Mouse (Mus musculus) cerebellum, adult 11 months (tissue): Measurements from ENCODE around the gene 1700049E17Rik2.
"Not testable (repeated sequence)": the region's sequence is repeated elsewhere in the genome, so short reads cannot be mapped to it uniquely, and the experiment has no call there.

Experiments used
- DNase-seq: peaks from one replicate; pipeline ENCODE4 v3.0.0; 2022

Gene 1700049E17Rik2

DNA sequence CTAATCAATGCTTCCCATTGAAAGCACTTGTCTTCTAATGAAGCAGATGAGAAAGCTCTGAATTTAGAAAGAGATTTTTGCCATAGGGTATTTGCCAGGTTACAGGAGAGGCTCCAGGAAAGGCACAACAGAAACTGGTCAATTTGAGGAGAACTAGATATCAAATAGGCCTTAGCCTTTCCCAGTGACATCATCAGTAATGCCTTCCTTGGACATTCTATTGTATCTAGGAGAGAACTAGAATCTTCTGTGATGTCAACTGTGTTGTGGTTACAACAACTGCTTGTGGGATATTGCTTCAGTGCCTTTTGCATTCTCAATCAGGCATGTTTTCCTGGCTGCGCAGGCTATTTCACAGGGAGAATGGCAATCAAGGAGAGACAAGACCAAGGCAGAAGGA is at the start of gene 1700049E17Rik2:
Gene 1700049E17Rik2 (plus strand): TSS at position 301 of the 400 bp plus-strand sequence.
- DNase-seq, result not testable (repeated sequence)

DNA sequence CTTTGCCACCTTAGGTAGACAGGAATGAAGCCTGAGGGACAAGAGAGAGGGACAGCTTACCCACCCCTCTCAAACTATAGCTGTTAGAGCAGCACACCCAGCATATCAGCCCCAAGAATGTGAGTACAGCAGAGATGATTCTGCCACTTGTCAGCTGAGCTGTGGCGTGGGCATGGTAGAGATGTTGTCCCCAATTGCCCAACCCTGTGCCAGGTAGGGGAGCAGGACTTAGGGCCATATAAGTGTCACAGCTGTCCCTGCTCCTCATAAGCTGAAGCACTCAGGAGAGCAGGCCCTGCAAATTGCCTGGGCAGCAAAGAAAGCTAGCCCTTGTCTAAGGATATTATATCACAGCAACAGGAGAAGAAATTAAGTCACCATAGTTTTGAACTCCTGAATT is 48.3 kb upstream of the 1700049E17Rik2 start:
- not testable (repeated sequence) for DNase-seq

DNA sequence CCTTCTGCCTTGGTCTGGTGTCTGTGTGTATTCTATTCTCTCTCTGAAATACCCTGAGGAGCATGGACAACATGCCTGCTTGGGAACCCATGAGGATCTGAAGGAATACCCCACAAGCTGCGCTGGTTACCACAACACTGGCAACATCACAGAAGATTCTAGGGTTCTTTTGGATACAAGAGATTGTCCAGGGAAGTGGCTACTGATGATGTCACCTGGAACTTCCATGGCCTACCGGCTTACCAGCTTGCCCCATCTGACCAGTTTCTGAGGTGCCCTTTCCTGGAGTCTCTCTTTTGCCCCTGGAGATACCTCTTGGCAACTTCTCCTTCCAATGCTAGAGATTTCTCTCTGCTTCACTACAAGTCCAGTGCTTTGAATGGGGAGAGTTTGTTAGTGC is 17.5 kb upstream of the 1700049E17Rik2 start, which contains the start of gene Gm7970:
Gene Gm7970 (minus strand): TSS at position 101 of the 400 bp plus-strand sequence.
- not testable (repeated sequence) for DNase-seq

DNA sequence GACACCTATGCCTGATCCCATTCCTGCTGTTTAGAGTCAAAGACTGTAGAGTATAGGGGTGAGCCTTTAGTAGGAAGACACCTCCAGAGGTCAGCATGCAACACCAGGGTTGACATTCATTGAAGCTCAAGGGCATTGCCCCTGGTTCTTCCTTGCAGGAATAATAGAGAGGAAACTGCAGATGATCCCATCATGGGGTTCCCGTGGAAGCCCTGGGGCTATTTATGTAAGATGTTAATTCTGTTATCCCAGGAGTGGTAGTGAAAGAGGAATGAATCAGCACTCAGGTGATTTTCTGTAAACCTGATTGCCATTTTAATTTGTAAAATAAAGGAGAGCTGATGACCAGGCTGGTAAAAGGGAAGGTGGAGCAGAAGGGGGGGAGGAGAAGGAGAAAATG is 13.3 kb downstream of the 1700049E17Rik2 start:
- not testable (repeated sequence) for DNase-seq

DNA sequence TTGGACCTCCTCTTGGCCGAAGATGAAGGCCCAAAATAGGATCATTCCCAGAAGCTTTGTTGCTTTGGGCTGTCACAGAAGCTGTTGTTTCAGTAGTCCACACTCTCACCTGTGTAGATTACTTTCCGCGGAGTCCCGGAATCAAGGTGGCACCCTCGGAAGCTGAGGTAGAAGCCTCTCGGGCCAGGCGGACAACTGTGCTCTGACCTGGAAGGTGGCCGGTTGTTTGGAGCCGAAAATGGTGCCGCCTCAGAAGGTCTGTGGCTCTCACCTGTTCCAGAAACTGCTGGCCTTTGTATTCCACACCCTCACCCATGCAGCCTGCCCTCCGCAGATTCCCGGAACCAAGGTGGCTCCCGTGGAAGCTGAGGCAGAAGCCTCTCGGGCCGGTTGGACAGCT is 27.9 kb downstream of the 1700049E17Rik2 start:
- DNase-seq, result not testable (repeated sequence)

DNA sequence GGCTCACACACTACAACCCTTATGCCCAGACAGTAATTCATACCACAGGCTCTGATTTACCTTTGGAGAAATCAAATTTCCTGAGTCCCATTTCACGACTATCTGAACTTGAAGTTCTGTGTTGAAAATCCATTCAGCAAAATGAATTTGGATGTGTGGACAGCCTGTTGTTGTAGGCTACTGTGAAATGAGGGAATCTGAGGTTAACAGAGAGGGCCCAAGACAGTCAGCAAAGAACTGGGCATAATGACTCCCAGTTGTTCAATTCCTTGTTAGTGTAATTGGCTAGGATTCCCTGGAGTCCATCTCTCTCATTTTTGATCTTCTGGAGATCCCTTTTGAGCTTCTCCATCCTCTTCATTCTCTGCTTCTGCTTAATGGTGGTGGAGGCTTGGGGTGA is 37.7 kb downstream of the 1700049E17Rik2 start:
- not testable (repeated sequence) for DNase-seq

DNA sequence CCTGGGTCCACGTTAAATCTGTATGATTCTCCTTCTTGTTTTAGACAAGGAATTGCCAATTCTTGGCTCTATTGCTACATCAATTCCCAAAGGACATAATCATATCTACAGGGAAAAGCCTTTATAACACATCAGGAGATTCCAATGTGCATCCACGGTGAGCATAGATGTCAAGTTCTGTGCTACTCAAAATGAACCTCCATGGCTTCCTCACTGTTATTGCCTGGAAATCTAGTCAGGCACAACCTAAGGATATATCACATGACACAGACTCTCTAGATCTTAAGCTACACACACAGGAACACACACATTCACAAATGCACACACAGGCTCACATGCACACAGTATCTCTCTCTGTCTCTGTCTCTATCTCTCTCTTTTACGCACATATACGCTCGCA is 49.5 kb downstream of the 1700049E17Rik2 start:
- DNase-seq, result not testable (repeated sequence)

DNA sequence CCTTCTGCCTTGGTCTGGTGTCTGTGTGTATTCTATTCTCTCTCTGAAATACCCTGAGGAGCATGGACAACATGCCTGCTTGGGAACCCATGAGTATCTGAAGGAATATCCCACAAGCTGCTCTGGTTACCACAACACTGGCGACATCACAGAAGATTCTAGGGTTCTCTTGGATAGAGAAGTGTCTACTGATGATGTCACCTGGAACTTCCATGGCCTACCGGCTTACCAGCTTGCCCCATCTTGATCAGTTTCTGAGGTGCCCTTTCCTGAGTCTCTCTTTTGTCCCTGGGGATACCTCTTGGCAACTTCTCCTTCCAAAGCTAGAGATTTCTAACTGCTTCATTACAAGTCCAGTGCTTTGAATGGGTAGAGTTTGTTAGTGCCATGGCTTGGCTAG is 51.5 kb downstream of the 1700049E17Rik2 start, which contains the start of gene Gm3072:
Gene Gm3072 (minus strand): TSS at position 101 of the 400 bp plus-strand sequence.
- DNase-seq, result not testable (repeated sequence)

DNA sequence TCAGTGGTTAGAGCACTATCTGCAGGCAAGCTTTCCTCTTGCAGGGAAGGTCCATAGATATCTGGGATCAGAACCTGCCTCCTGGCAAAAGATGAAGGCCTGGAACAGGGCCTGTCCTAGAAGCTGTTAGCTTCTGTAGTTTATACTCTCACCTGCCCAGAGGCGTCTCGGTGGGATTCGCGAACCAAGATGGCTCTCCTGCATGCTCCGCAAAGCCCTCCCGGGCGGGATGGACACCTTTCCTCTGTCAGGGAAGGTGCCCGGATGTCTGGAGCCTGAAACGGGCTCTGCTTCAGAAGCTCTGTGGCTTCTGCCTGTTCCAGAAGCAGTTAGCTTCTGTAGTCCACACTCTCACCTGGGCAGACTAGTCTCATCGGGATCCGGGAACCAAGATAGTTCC is 57.1 kb downstream of the 1700049E17Rik2 start:
- not testable (repeated sequence) for DNase-seq
